Comparison of ENCODE assay signal across 8 mouse cellular contexts in genomic region chr7:73537634-73538423, GRCm38 (mm10). TPM values are rescaled to one million over a fixed set of nuclear protein-coding genes. Genes with fewer than 3 reads are reported as not detected.
DNase-seq lines count a peak whose midpoint lies in the region; ATAC-seq and TF ChIP-seq lines count a peak whose summit lies in the region.

No protein-coding gene starts in this region.

- peak; percentile 100 for DNase-seq in gastrocnemius, adult 8-10 months (ENCODE audit: low spot score in 2 of 2)
- DNase-seq in induced T-regulatory cell, adult 2 months (ENCODE audit: low read depth): peak; percentile 100
- DNase-seq in left cerebral cortex, adult 9 months (ENCODE audit: low spot score in 2 of 2): peak; percentile 100
- DNase-seq in right cerebral cortex, postnatal 14 days: peak; percentile 100
- DNase-seq in urinary bladder, postnatal 36 days (ENCODE audit: low spot score in 2 of 2): peak; percentile 100

- H3K27ac ChIP-seq in cortical plate, adult 2 months (ENCODE audit: insufficient read depth, low read length): peak overlapping the region; percentile 72

- no peak for TF ChIP-seq CTCF in cortical plate, adult 2 months (IDR thresholded peaks at IDR 0.05; ENCODE audit: extremely low read depth, insufficient read depth, low read length)

- H3K4me3 ChIP-seq in cortical plate, adult 2 months (ENCODE audit: insufficient read depth, low read length): peak overlapping the region; percentile 38

- peaks cover 13% of the 10 kb centered on the region for H3K4me1 ChIP-seq in cortical plate, adult 2 months (ENCODE audit: control insufficient read depth, insufficient read depth, low read length)

- TF ChIP-seq POLR2A in cortical plate, adult 2 months (IDR thresholded peaks at IDR 0.05; ENCODE audit: extremely low read depth, insufficient read depth, low read length): peak; percentile 93

- peak; percentile 81 for ATAC-seq in activated CD4-positive, CD25-positive, alpha-beta regulatory T cell, adult 4 months
- ATAC-seq in megakaryocyte progenitor cell, adult 5-6 weeks (replicated peaks; ENCODE audit: poor library complexity): peak; percentile 85

RNA-seq across cellular contexts. Expression of gene Chd2, which starts 3.8 kb away (rescaled TPM):
- polyA plus RNA-seq in activated CD4-positive, CD25-positive, alpha-beta regulatory T cell, adult 4 months (2017; shearing (Covaris generic)): 100 to 1,000 TPM; 136 to 151 TPM
- 31.6 and 33.5 TPM in 2 replicates for polyA plus RNA-seq in cortical plate, adult 2 months (2012; rRNA removed)
- 10 to 100 TPM; 41.6 to 49.5 (median 45.0) TPM for total RNA-seq in gastrocnemius, adult 8-10 months (2022)
- 46.8 and 54.3 TPM in 2 replicates for total RNA-seq in megakaryocyte progenitor cell, adult 5-6 weeks (2015)
- total RNA-seq in megakaryocyte progenitor cell, adult 5-6 weeks (2017): 82.2 and 117 TPM in 2 replicates

Comparison
In these comparisons a context has a peak if more than half of its experiments do, and no peak if none do; other contexts are left out.
1. Peak in every context shown above with its lines: DNase-seq, ATAC-seq, H3K4me3 ChIP-seq and H3K27ac ChIP-seq.